Mouse (Mus musculus): ENCODE measurements around the gene Fkbp15. TPM values are rescaled to one million over a fixed set of nuclear protein-coding genes. Genes with fewer than 3 reads are reported as not detected.

Fkbp15 gene
- polyA plus RNA-seq, 1 experiment: 26.1 TPM

- no peak overlapping the region for H3K4me3 ChIP-seq (ENCODE audit: insufficient read depth, low read length)
- H3K4me1 ChIP-seq (ENCODE audit: control insufficient read depth, insufficient read depth, low read length): no peaks in the 10 kb centered on the region
- 0 out of 2 replicates have a peak overlapping the region, but pooled peaks have one; percentile 13 for H3K27ac ChIP-seq (ENCODE audit: insufficient read depth, low read length)
- no peak for TF ChIP-seq POLR2A (IDR thresholded peaks at IDR 0.05; ENCODE audit: extremely low read depth, insufficient read depth, low read length)
- TF ChIP-seq CTCF (IDR thresholded peaks at IDR 0.05; ENCODE audit: extremely low read depth, insufficient read depth, low read length): no peak
These were observed 53.5 kb downstream of the Fkbp15 start for GRCm38 (mm10) chr4:62306840-62307239.

GRCm38 (mm10) chr4:62306301-62306700 is 54.0 kb downstream of the Fkbp15 start:
- Histone ChIP-seq H3K4me3 (ENCODE audit: insufficient read depth, low read length) (no peak overlapping the region), H3K27ac (ENCODE audit: insufficient read depth, low read length) (no peak overlapping the region), H3K4me1 (ENCODE audit: control insufficient read depth, insufficient read depth, low read length) (no peaks in the 10 kb centered on the region)
- TF ChIP-seq CTCF (IDR thresholded peaks at IDR 0.05; ENCODE audit: extremely low read depth, insufficient read depth, low read length) (no peak), POLR2A (IDR thresholded peaks at IDR 0.05; ENCODE audit: extremely low read depth, insufficient read depth, low read length) (no peak)

GRCm38 (mm10) chr4:62303288-62303687 is 57.1 kb downstream of the Fkbp15 start:
- Histone ChIP-seq H3K4me1 (ENCODE audit: control insufficient read depth, insufficient read depth, low read length) (no peaks in the 10 kb centered on the region), H3K27ac (ENCODE audit: insufficient read depth, low read length) (no peak overlapping the region)
- no peak for TF ChIP-seq POLR2A (IDR thresholded peaks at IDR 0.05; ENCODE audit: extremely low read depth, insufficient read depth, low read length)
- no peak for TF ChIP-seq CTCF (IDR thresholded peaks at IDR 0.05; ENCODE audit: extremely low read depth, insufficient read depth, low read length)

GRCm38 (mm10) chr4:62302795-62303194 is 57.6 kb downstream of the Fkbp15 start:
- TF ChIP-seq CTCF (IDR thresholded peaks at IDR 0.05; ENCODE audit: extremely low read depth, insufficient read depth, low read length) (no peak), POLR2A (IDR thresholded peaks at IDR 0.05; ENCODE audit: extremely low read depth, insufficient read depth, low read length) (no peak)
- H3K4me3 ChIP-seq (ENCODE audit: insufficient read depth, low read length): no peak overlapping the region
- no peaks in the 10 kb centered on the region for H3K4me1 ChIP-seq (ENCODE audit: control insufficient read depth, insufficient read depth, low read length)
- H3K27ac ChIP-seq (ENCODE audit: insufficient read depth, low read length): no peak overlapping the region

More at GRCm38 (mm10) chr4:62303288-62303687, 57.1 kb downstream of the Fkbp15 start:
- H3K4me3 ChIP-seq (ENCODE audit: insufficient read depth, low read length): no peak overlapping the region

GRCm38 (mm10) chr4:62300001-62300400 is 60.3 kb downstream of the Fkbp15 start:
- H3K4me1 ChIP-seq (ENCODE audit: control insufficient read depth, insufficient read depth, low read length): no peaks in the 10 kb centered on the region
- TF ChIP-seq CTCF (IDR thresholded peaks at IDR 0.05; ENCODE audit: extremely low read depth, insufficient read depth, low read length) (no peak), POLR2A (IDR thresholded peaks at IDR 0.05; ENCODE audit: extremely low read depth, insufficient read depth, low read length) (no peak)
- no peak overlapping the region for H3K4me3 ChIP-seq (ENCODE audit: insufficient read depth, low read length)
- no peak overlapping the region for H3K27ac ChIP-seq (ENCODE audit: insufficient read depth, low read length)

- TF ChIP-seq POLR2A (IDR thresholded peaks at IDR 0.05; ENCODE audit: extremely low read depth, insufficient read depth, low read length) (no peak), CTCF (IDR thresholded peaks at IDR 0.05; ENCODE audit: extremely low read depth, insufficient read depth, low read length) (no peak)
- Histone ChIP-seq H3K4me1 (ENCODE audit: control insufficient read depth, insufficient read depth, low read length) (no peaks in the 10 kb centered on the region), H3K27ac (ENCODE audit: insufficient read depth, low read length) (no peak overlapping the region), H3K4me3 (ENCODE audit: insufficient read depth, low read length) (no peak overlapping the region)
These were observed 62.8 kb downstream of the Fkbp15 start for GRCm38 (mm10) chr4:62297280-62298130.

- TF ChIP-seq CTCF (IDR thresholded peaks at IDR 0.05; ENCODE audit: extremely low read depth, insufficient read depth, low read length): no peak
- TF ChIP-seq POLR2A (IDR thresholded peaks at IDR 0.05; ENCODE audit: extremely low read depth, insufficient read depth, low read length): no peak
- Histone ChIP-seq H3K4me1 (ENCODE audit: control insufficient read depth, insufficient read depth, low read length) (no peaks in the 10 kb centered on the region), H3K27ac (ENCODE audit: insufficient read depth, low read length) (no peak overlapping the region), H3K4me3 (ENCODE audit: insufficient read depth, low read length) (no peak overlapping the region)
These were observed 65.6 kb downstream of the Fkbp15 start for GRCm38 (mm10) chr4:62294741-62295140.

GRCm38 (mm10) chr4:62293219-62293861 is 67.0 kb downstream of the Fkbp15 start:
- Histone ChIP-seq H3K4me1 (ENCODE audit: control insufficient read depth, insufficient read depth, low read length) (0 out of 2 replicates have a peak, but pooled peaks cover 1% of the 10 kb centered on the region), H3K4me3 (ENCODE audit: insufficient read depth, low read length) (no peak overlapping the region), H3K27ac (ENCODE audit: insufficient read depth, low read length) (no peak overlapping the region)
- TF ChIP-seq POLR2A (IDR thresholded peaks at IDR 0.05; ENCODE audit: extremely low read depth, insufficient read depth, low read length): no peak

- no peak overlapping the region for H3K27ac ChIP-seq (ENCODE audit: insufficient read depth, low read length)
- TF ChIP-seq CTCF (IDR thresholded peaks at IDR 0.05; ENCODE audit: extremely low read depth, insufficient read depth, low read length): no peak
- no peak for TF ChIP-seq POLR2A (IDR thresholded peaks at IDR 0.05; ENCODE audit: extremely low read depth, insufficient read depth, low read length)
- no peak overlapping the region for H3K4me3 ChIP-seq (ENCODE audit: insufficient read depth, low read length)
These were observed 67.7 kb downstream of the Fkbp15 start for GRCm38 (mm10) chr4:62292461-62293180.

More at GRCm38 (mm10) chr4:62292461-62293180, 67.7 kb downstream of the Fkbp15 start:
- peaks cover 5% of the 10 kb centered on the region; the same call in 1 of the 2 replicates for H3K4me1 ChIP-seq (ENCODE audit: control insufficient read depth, insufficient read depth, low read length)

Measured in cortical plate, adult 2 months (tissue).